Mouse (Mus musculus) layer of hippocampus, adult 2 months (tissue): Measurements from ENCODE around the gene Coa4. TPM values are rescaled to one million over a fixed set of nuclear protein-coding genes. Genes with fewer than 3 reads are reported as not detected.
A peak's percentile ranks its signal among the peaks of the same experiment; 100 is the strongest.
"Not testable (repeated sequence)": the region's sequence is repeated elsewhere in the genome, so short reads cannot be mapped to it uniquely, and the experiment has no call there.

ENCODE experiments used
- DNase-seq, 2 experiments: peaks; one replicate each; pipeline ENCODE4 v3.0.0; 2022; ENCODE audit warnings: low spot score in 2 of 2
- H3K27ac ChIP-seq: fragments of 200-600 bp; 2 replicates; pipeline ENCODE4 v1.8.1; 2022
- H3K4me3 ChIP-seq: fragments of 200-600 bp; 2 replicates; pipeline ENCODE4 v1.8.1; 2022; ENCODE audit warnings: mild to moderate bottlenecking
- CTCF ChIP-seq: fragments of 200-600 bp; conservative IDR thresholded peaks from 2 replicates; pipeline ENCODE4 v1.8.1; 2022; ENCODE audit warnings: antibody characterized with exemption, mild to moderate bottlenecking, moderate library complexity
- total RNA-seq, 2 experiments: library from RNA; stranded (reverse); gene quantifications; 2 replicates each; pipeline ENCODE4 v1.2.3; 2021

The Coa4 gene
- total RNA-seq, 2 experiments from 2014 or later, result 7.8 to 9.4 TPM

GRCm38 (mm10) chr7:100554939-100555338, 18.1 kb downstream of the Coa4 start:
- Histone ChIP-seq H3K27ac (peak overlapping the region; percentile 89), H3K4me3 (no peak overlapping the region)
- no peak for DNase-seq
- no peak for TF ChIP-seq CTCF

- no peak for TF ChIP-seq CTCF
- Histone ChIP-seq H3K27ac (peak overlapping the region; percentile 89), H3K4me3 (peak overlapping the region; percentile 14)
- DNase-seq, result peak; percentile 54 to 83
These were observed 18.6 kb downstream of the Coa4 start for GRCm38 (mm10) chr7:100555431-100555951.

- no peak for TF ChIP-seq CTCF
- Histone ChIP-seq H3K27ac (no peak overlapping the region), H3K4me3 (no peak overlapping the region)
- no peak for DNase-seq
These were observed 20.4 kb downstream of the Coa4 start for GRCm38 (mm10) chr7:100557241-100557640.

- Histone ChIP-seq H3K4me3 (no peak overlapping the region), H3K27ac (no peak overlapping the region)
- no peak for DNase-seq
- TF ChIP-seq CTCF, result no peak
These were observed 22.5 kb downstream of the Coa4 start for GRCm38 (mm10) chr7:100559331-100559730.

- Histone ChIP-seq H3K4me3 (no peak overlapping the region), H3K27ac (peak overlapping the region; percentile 74)
- no peak for TF ChIP-seq CTCF
- no peak for DNase-seq
These were observed 25.2 kb downstream of the Coa4 start for GRCm38 (mm10) chr7:100561861-100562587.

- not testable (repeated sequence) for H3K4me3 ChIP-seq, H3K27ac ChIP-seq, DNase-seq
- TF ChIP-seq CTCF, result peak; percentile 37
These were observed 30.4 kb downstream of the Coa4 start for GRCm38 (mm10) chr7:100567238-100567637.

GRCm38 (mm10) chr7:100569907-100570306, 33.0 kb downstream of the Coa4 start:
- Histone ChIP-seq H3K4me3 (no peak overlapping the region), H3K27ac (no peak overlapping the region)
- no peak for TF ChIP-seq CTCF
- DNase-seq, result no peak

- Histone ChIP-seq H3K4me3 (no peak overlapping the region), H3K27ac (no peak overlapping the region)
- DNase-seq, result no peak
- TF ChIP-seq CTCF, result no peak
These were observed 34.3 kb downstream of the Coa4 start for GRCm38 (mm10) chr7:100570930-100571715.

GRCm38 (mm10) chr7:100572061-100572460, 35.2 kb downstream of the Coa4 start:
- H3K4me3 ChIP-seq, result no peak overlapping the region
- no peak for DNase-seq
- TF ChIP-seq CTCF, result no peak
- peak overlapping the region; percentile 55; the same call in 1 of the 2 replicates for H3K27ac ChIP-seq

GRCm38 (mm10) chr7:100572704-100573103, 35.8 kb downstream of the Coa4 start:
- no peak overlapping the region for H3K4me3 ChIP-seq
- TF ChIP-seq CTCF, result peak; percentile 30; the same call in 1 of the 2 replicates
- DNase-seq, result no peak
- H3K27ac ChIP-seq, result peak overlapping the region; percentile 55; the same call in 1 of the 2 replicates

GRCm38 (mm10) chr7:100578794-100579193, 41.9 kb downstream of the Coa4 start:
- peak in 1 of 2 experiments; percentile 41 for DNase-seq
- peak overlapping the region; percentile 64 for H3K27ac ChIP-seq

GRCm38 (mm10) chr7:100582235-100582634, 45.4 kb downstream of the Coa4 start:
- Histone ChIP-seq H3K27ac (peak overlapping the region; percentile 98), H3K4me3 (peak overlapping the region; percentile 69)
- no peak for TF ChIP-seq CTCF
- DNase-seq, result no peak

More at GRCm38 (mm10) chr7:100578794-100579193, 41.9 kb downstream of the Coa4 start:
- no peak overlapping the region for H3K4me3 ChIP-seq
- no peak for TF ChIP-seq CTCF

- no peak for TF ChIP-seq CTCF
- Histone ChIP-seq H3K27ac (peak overlapping the region; percentile 98), H3K4me3 (peak overlapping the region; percentile 69)
- DNase-seq, result peak; percentile 86
These were observed 45.9 kb downstream of the Coa4 start for GRCm38 (mm10) chr7:100582727-100583236.
